Mouse (Mus musculus) E14TG2a.4 (cell line): ENCODE measurements around the gene Slc46a1.

Experiments
- CTCF ChIP-seq: conservative IDR thresholded peaks from 2 replicates; pipeline ENCODE4 v1.5.1; 2014; ENCODE audit warnings: low read length
- NANOG ChIP-seq: IDR thresholded peaks from 2 replicates; pipeline ENCODE4 v1.6.1; 2014; ENCODE audit warnings: borderline replicate concordance, low read length, mixed read lengths
- POU5F1 ChIP-seq: IDR thresholded peaks from 2 replicates; pipeline ENCODE4 v1.6.1; 2014; ENCODE audit warnings: low read length, borderline replicate concordance

GRCm38 (mm10) chr11:78427655-78428054 is 37.8 kb upstream of the Slc46a1 start:
- TF ChIP-seq CTCF, result no peak
- no peak for TF ChIP-seq NANOG
- TF ChIP-seq POU5F1, result no peak
